ENCODE assay signal across 1 mouse cellular context in the genomic region with DNA sequence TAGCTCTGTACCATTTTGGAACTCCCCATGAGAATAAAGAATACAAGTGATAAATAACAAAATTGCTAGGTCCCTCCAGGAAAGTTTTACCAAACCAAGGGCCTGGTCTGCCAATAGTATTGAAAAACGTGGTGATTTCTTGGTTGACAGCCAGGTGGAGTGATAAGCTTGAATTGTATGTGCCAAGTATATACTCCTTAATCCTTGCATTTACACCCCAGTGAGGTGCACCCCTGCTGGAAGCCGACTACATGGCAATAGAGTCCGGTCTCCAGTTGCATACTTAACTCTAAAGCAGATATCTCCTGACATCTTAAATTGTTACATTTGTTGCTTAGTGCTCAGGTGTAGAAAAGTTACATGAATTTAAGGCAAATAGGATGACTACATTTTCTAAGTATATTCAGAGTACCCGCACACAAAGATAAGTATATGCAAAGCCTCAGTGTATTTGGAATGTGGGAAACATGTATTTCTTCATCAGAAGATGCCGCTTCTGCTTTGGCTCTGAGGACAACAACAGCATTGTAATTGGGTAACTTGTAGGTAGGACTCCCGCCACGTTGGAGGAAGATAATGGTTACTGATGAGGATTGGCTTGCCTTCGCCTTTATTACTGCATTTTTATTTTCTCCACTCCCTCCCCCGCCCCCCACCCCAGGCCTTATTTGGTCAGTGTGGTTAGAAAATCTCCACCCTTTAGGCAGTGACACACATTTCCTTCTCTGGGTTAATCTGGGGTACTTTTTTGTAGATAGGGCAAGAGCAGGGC.
TF ChIP-seq lines count a peak whose summit lies in the region.

No protein-coding gene starts in this region.

TF ChIP-seq in CH12.LX, 34 proteins besides CTCF, POLR2A, EP300 and RAD21:
- TF ChIP-seq GABPA (IDR thresholded peaks at IDR 0.05; ENCODE audit: insufficient replicate concordance, low read depth, low read length) = no peak
- TF ChIP-seq MAZ (IDR thresholded peaks at IDR 0.05; ENCODE audit: low read depth, low read length) = no peak
- no peak for TF ChIP-seq ZKSCAN1 (IDR thresholded peaks at IDR 0.05; ENCODE audit: borderline replicate concordance, low read depth, low read length)
- TF ChIP-seq CHD2 (IDR thresholded peaks at IDR 0.05; ENCODE audit: low read length) = no peak
- no peak for TF ChIP-seq UBTF (IDR thresholded peaks at IDR 0.05; ENCODE audit: low read depth, low read length)
- no peak for TF ChIP-seq POLR2AphosphoS2 (IDR thresholded peaks at IDR 0.05; ENCODE audit: low read depth, low read length)
- no peak for TF ChIP-seq HCFC1 (IDR thresholded peaks at IDR 0.05; ENCODE audit: low read depth, low read length)
- no peak for TF ChIP-seq MEF2A (IDR thresholded peaks at IDR 0.05; ENCODE audit: borderline replicate concordance, low read depth, low read length)
- TF ChIP-seq JUN (IDR thresholded peaks at IDR 0.05; ENCODE audit: insufficient read depth, low read depth, low read length) = no peak
- TF ChIP-seq ZNF384 (IDR thresholded peaks at IDR 0.05; ENCODE audit: low read depth, low read length) = no peak
- TF ChIP-seq USF2 (conservative IDR thresholded peaks at IDR 0.05; ENCODE audit: low read depth, low read length) = no peak
- TF ChIP-seq KAT2A (IDR thresholded peaks at IDR 0.05; ENCODE audit: insufficient replicate concordance, low read length) = no peak
- no peak for TF ChIP-seq MXI1 (IDR thresholded peaks at IDR 0.05; ENCODE audit: low read depth, low read length)
- TF ChIP-seq ELF1 (IDR thresholded peaks at IDR 0.05; ENCODE audit: low read depth, low read length) = no peak
- TF ChIP-seq TCF12 (IDR thresholded peaks at IDR 0.05; ENCODE audit: low read depth, low read length) = no peak
- TF ChIP-seq CHD1 (IDR thresholded peaks at IDR 0.05; ENCODE audit: low read depth, low read length) = no peak
- no peak for TF ChIP-seq USF1 (IDR thresholded peaks at IDR 0.05; ENCODE audit: low read depth, low read length)
TF ChIP-seq in CH12.LX: peak in this region for 0.
